Mouse (Mus musculus) midbrain, embryonic 13.5 days (tissue): Measurements from ENCODE around the gene Snrpd3. TPM values are rescaled to one million over a fixed set of nuclear protein-coding genes. Genes with fewer than 3 reads are reported as not detected.
"Not testable (repeated sequence)": the region's sequence is repeated elsewhere in the genome, so short reads cannot be mapped to it uniquely, and the experiment has no call there.

Experiments used
- ATAC-seq: fragments of 200-750 bp; cut with Nextera tagmentation; 2 replicates; pipeline ENCODE4 v1.8.0; 2017; ENCODE audit warnings: mild to moderate bottlenecking, moderate TSS enrichment, moderate library complexity
- H3K27ac ChIP-seq: fragments of 300-500 bp; sonication (generic); 2 replicates; pipeline ENCODE4 v1.5.1; 2015; ENCODE audit warnings: inconsistent platforms, mild to moderate bottlenecking, moderate library complexity
- H3K27me3 ChIP-seq: fragments of 300-500 bp; sonication (generic); 2 replicates; pipeline ENCODE4 v1.6.1; 2015; ENCODE audit warnings: mild to moderate bottlenecking, inconsistent platforms
- H3K36me3 ChIP-seq: fragments of 300-500 bp; sonication (generic); 2 replicates; pipeline ENCODE4 v1.6.1; 2015; ENCODE audit warnings: mild to moderate bottlenecking, inconsistent platforms
- H3K4me1 ChIP-seq: fragments of 300-500 bp; sonication (generic); replicated peaks from 2 replicates; pipeline ENCODE4 v1.6.1; 2015; ENCODE audit warnings: inconsistent platforms
- H3K4me2 ChIP-seq: fragments of 300-500 bp; sonication (generic); replicated peaks from 2 replicates; pipeline ENCODE4 v1.6.1; 2015; ENCODE audit warnings: moderate library complexity, mild to moderate bottlenecking, inconsistent platforms
- H3K4me3 ChIP-seq: fragments of 300-500 bp; sonication (generic); replicated peaks from 2 replicates; pipeline ENCODE4 v1.5.1; 2015; ENCODE audit warnings: mild to moderate bottlenecking, inconsistent platforms
- H3K9ac ChIP-seq: fragments of 300-500 bp; sonication (generic); replicated peaks from 2 replicates; pipeline ENCODE4 v1.6.1; 2015; ENCODE audit warnings: mild to moderate bottlenecking, inconsistent platforms
- H3K9me3 ChIP-seq: fragments of 300-500 bp; sonication (generic); 2 replicates; pipeline ENCODE4 v1.6.1; 2016; ENCODE audit warnings: mild to moderate bottlenecking, inconsistent platforms
- WGBS: fragments of 180-500 bp; shearing (Covaris S2); methylation state at CpG from one replicate; pipeline ENCODE4 v1.1.7; 2015; 5-methylcytosine and 5-hydroxymethylcytosine counted together
- polyA plus RNA-seq: library from polyadenylated mRNA; unstranded; fragments of >200 nt; fragmentation: Nextera tagmentation; extraction: Ambion mirVana; gene quantifications from 2 replicates; pipeline ENCODE4 v1.2.1, GENCODE M21; 2015

Gene Snrpd3
- polyA plus RNA-seq, 1 experiment from 2014 or later = 167 TPM

DNA sequence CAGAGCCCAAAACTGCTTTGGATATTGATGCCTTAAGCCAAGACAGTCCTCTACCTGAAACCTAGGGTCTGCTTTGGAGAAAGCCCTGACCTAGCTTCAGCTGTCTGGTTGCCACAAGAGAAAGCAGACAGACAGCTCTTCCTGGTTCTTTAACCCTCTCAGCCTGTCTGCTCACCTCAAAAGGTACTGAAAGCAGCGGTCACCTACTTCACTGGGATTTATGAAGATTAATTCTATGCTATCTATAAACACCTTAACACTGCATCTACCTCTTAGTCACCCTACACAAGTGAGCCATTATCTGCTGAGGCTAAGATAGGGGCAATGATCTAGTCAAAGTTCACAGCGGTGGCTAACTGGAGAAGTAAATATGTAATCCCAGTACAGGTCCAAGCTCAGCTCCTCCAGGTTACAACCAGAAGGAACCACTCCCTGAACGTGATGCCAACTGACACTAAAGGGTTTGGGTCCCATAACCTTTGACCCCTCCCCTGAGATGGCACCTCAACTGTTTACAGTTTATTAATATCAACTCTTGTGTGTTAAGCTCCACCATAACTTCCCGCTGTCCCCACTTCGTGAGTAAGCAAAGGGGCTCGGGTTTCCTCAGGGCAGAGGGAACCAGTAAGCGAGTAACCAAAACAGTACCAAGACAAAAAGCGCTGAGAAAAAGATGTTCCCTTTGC lies 1.2 kb upstream of the Snrpd3 start:
- 28% methylated on average over 8 of the region's 8 CpGs for WGBS
- Histone ChIP-seq H3K27ac (peak overlapping the region; percentile 97), H3K4me2 (peak overlapping the region; percentile 91), H3K4me3 (peak overlapping the region; percentile 74), H3K4me1 (peaks cover 39% of the 10 kb centered on the region), H3K9me3 (no peaks in the 10 kb centered on the region), H3K27me3 (no peaks in the 10 kb centered on the region), H3K9ac (peak overlapping the region; percentile 95), H3K36me3 (peaks cover 24% of the 10 kb centered on the region)
- ATAC-seq = no peak

DNA sequence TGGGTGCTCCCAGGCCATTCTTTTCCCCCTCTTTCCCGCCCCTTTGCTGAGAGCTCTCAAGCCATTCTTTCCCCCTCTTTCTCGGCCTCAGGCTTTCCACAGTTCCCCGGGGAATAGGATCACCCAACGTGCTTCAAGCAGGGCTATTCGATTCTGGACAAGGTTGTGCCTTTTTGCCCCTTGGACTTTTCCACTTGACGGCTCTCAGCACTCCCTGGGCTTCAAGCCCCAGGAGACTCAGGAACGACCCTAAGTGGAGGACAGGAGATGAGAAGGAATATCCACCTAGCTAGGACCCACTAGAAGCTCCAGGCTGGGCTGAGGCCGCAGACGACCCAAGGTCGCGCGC lies 653 bp upstream of the Snrpd3 start:
- H3K4me2 ChIP-seq = peak overlapping the region; percentile 91
- no peak for ATAC-seq
- H3K9me3 ChIP-seq = no peaks in the 10 kb centered on the region
- peaks cover 39% of the 10 kb centered on the region for H3K4me1 ChIP-seq
- H3K9ac ChIP-seq = peak overlapping the region; percentile 95
- H3K4me3 ChIP-seq = peak overlapping the region; percentile 74
- H3K27ac ChIP-seq = peak overlapping the region; percentile 97
- peaks cover 24% of the 10 kb centered on the region for H3K36me3 ChIP-seq
- WGBS = 0% methylated on average over 12 of the region's 12 CpGs
- no peaks in the 10 kb centered on the region for H3K27me3 ChIP-seq

DNA sequence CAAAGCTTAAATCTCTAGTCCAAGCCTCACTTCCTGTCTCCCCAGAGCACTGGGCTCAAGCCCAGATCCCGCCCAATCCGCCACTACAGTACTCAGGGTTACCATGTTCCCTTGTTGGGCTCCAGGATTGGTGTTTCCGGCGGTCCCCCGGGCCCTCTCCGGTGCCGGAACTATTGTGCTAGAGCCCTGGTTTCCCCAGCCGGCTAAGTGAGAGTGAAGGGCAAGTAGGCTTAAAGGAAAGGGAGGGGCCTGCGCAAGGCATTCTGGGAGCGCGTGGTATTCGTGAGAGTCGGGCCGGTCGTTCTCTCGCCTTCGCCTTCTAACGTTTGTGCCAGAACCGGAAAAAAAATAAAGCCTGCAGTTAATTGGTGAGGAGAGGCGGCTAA lies 400 bp downstream of the Snrpd3 start, which contains the start of gene Gucd1:
Gene Gucd1 (minus strand): TSS at position 215 of the 386 bp plus-strand sequence.
- Histone ChIP-seq H3K4me2 (peak within 1 kb of the TSS; percentile 91), H3K4me3 (peak within 1 kb of the TSS; percentile 74), H3K27ac (peak within 1 kb of the TSS; percentile 97), H3K36me3 (peaks cover 26% of the 10 kb centered on the region), H3K9me3 (no peaks in the 10 kb centered on the region), H3K4me1 (peaks cover 39% of the 10 kb centered on the region), H3K27me3 (no peaks in the 10 kb centered on the region), H3K9ac (peak within 1 kb of the TSS; percentile 95)
- WGBS = under 1% methylated on average over 20 of the region's 20 CpGs
- ATAC-seq = peak; percentile 94

DNA sequence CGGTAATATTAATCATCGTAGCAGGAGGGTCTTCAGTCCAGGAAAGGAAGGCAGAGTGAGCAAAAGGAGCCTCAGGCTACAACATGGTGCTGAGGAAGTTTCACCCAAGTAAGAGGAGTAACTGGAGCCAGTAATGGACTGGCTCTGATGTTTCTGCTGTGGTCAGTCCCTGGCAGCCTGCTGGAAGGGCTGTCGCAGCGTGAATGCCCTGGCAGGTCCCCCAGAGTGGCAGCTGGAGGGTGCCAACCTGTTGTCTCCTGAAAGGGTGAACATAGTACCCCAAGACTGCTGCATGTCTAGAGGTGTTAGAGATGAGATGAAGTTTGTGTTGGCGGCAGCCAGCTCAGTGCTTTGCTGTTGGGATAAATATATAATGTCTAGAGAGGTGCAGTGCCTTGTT lies 3.2 kb downstream of the Snrpd3 start:
- H3K4me3 ChIP-seq = no peak overlapping the region
- peaks cover 52% of the 10 kb centered on the region for H3K36me3 ChIP-seq
- H3K9ac ChIP-seq = no peak overlapping the region
- WGBS = 91% methylated on average over 5 of the region's 5 CpGs
- H3K27me3 ChIP-seq = no peaks in the 10 kb centered on the region
- no peak overlapping the region for H3K27ac ChIP-seq
- no peak overlapping the region for H3K4me2 ChIP-seq
- H3K4me1 ChIP-seq = peaks cover 26% of the 10 kb centered on the region
- no peaks in the 10 kb centered on the region for H3K9me3 ChIP-seq
- no peak for ATAC-seq

DNA sequence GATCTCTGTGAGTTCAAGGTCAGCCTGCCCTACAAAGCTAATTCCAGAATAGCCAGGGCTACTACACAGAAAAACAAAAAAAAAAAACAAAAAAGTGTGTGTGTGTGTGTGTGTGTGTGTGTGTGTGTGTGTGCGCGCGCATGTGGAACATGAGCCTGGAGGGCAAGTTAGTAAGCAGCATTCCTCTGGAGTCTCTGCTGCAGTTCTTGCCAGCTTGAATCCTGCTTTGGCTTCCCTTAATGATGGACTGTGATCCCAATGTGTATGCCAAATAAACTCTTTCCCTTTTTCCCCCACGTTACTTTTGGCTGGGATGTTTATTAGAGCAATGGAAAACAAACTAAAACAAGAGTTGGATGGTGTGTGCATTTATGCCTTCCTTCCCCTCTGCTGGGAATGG lies 4.3 kb downstream of the Snrpd3 start:
- H3K9me3 ChIP-seq = no peaks in the 10 kb centered on the region
- no peaks in the 10 kb centered on the region for H3K27me3 ChIP-seq
- ATAC-seq = no peak
- H3K4me2 ChIP-seq = no peak overlapping the region
- H3K4me1 ChIP-seq = peaks cover 16% of the 10 kb centered on the region
- peaks cover 59% of the 10 kb centered on the region for H3K36me3 ChIP-seq
- H3K4me3 ChIP-seq = no peak overlapping the region
- 98% methylated on average over 4 of the region's 4 CpGs for WGBS
- no peak overlapping the region for H3K27ac ChIP-seq
- no peak overlapping the region for H3K9ac ChIP-seq

DNA sequence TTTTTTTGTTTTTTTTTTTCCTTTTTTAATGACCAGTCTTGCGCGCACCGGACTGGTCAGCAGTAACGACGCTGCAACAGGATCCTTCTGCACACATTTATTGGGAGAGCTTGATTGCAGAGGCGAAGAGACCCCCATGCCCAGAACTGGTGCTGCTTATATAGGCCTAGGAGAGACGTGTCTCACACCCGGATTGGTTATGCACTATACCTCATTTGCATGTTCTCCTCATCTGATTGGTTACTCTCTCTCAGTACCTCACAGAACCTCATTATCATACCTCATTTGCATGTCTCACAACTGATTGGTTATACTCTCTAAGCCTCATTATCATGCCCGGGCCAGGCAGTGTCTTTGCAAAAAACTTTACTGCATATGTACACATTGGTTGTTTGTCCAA lies 8.1 kb downstream of the Snrpd3 start:
- ATAC-seq, H3K27ac ChIP-seq, H3K9ac ChIP-seq, H3K27me3 ChIP-seq, H3K9me3 ChIP-seq, H3K4me1 ChIP-seq, H3K4me3 ChIP-seq, H3K4me2 ChIP-seq: not testable (repeated sequence)
- 91% methylated on average over 9 of the region's 9 CpGs for WGBS
- peaks cover 56% of the 10 kb centered on the region for H3K36me3 ChIP-seq

DNA sequence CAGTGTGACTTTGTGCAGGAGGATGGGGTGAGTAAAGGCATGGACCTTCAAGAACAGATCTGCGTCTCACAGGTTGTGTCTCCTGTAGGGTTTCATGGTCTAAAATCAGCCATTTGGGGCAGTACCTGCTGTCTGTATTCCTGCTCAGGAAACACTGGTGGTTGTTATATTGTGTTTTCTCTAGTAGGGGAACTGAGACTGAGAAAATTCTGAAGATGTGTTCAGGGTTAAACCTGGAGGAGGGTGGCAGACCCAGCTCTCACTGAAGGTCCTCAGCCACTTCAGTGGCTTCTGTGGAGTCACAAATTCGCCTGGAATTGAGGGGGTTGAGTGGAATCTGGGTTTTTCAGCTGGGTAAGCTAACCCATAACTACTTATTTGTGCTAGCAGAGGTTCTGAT lies 13.0 kb downstream of the Snrpd3 start:
- Histone ChIP-seq H3K27ac (no peak overlapping the region), H3K9ac (no peak overlapping the region), H3K9me3 (no peaks in the 10 kb centered on the region), H3K4me1 (no peaks in the 10 kb centered on the region), H3K27me3 (no peaks in the 10 kb centered on the region), H3K4me3 (no peak overlapping the region), H3K4me2 (no peak overlapping the region), H3K36me3 (peaks cover 50% of the 10 kb centered on the region)
- ATAC-seq = no peak
- WGBS = 85% methylated on average over 2 of the region's 2 CpGs

DNA sequence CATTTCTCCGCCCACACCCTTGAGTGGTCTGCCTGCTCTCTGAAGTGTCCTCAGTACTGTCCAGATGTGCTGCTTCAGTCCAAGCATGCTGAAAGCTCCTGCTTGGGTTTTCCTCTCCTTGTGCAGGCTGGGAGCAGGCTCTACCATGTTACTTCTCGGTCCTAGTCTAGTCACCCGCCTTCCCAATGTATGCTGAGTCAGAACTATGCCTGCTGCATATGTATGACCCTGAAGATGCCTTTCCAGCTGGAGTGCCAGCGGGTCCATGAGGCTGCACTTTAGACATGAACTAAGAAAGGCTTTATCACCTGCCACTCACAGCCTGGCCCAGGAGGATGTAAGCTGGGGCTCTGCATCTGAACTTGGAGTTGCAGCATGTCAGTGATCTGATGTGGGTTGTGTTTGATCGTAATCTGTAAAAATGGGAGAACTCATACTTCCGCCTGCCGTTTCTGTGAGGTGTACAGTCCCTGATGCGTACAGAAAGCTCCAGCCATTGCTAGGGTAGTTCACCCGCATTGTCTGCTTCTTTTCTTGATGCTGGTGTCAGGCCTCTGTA lies 14.3 kb downstream of the Snrpd3 start:
- H3K27ac ChIP-seq = no peak overlapping the region
- H3K9me3 ChIP-seq = no peaks in the 10 kb centered on the region
- H3K4me1 ChIP-seq = no peaks in the 10 kb centered on the region
- no peak for ATAC-seq
- no peak overlapping the region for H3K4me2 ChIP-seq
- H3K9ac ChIP-seq = no peak overlapping the region
- H3K27me3 ChIP-seq = no peaks in the 10 kb centered on the region
- WGBS = 81% methylated on average over 9 of the region's 9 CpGs
- H3K4me3 ChIP-seq = no peak overlapping the region
- peaks cover 54% of the 10 kb centered on the region for H3K36me3 ChIP-seq

DNA sequence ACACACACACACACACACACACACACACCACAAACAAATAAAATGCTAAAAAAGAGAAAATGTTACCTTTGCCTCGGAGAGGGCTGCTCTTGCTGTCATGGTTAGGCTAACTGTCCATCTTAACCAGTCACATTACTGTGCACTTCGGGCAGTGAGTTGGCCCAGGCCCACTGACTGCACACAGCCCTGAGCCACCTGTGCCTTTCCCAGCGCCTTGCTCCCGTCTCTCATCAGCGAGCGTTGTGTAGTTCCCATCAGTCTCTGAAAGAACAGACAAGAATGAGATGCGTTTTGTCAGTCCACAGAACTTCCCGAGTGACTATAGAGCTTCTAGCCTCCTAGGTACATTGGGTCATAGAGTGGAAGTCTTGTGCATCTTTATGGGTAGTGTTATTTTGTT lies 16.9 kb downstream of the Snrpd3 start:
- ATAC-seq = no peak
- H3K27ac ChIP-seq = no peak overlapping the region
- H3K4me1 ChIP-seq = no peaks in the 10 kb centered on the region
- no peaks in the 10 kb centered on the region for H3K27me3 ChIP-seq
- H3K4me2 ChIP-seq = no peak overlapping the region
- no peaks in the 10 kb centered on the region for H3K9me3 ChIP-seq
- H3K36me3 ChIP-seq = peaks cover 53% of the 10 kb centered on the region
- H3K9ac ChIP-seq = no peak overlapping the region
- H3K4me3 ChIP-seq = no peak overlapping the region
- WGBS = 93% methylated on average over 8 of the region's 8 CpGs

DNA sequence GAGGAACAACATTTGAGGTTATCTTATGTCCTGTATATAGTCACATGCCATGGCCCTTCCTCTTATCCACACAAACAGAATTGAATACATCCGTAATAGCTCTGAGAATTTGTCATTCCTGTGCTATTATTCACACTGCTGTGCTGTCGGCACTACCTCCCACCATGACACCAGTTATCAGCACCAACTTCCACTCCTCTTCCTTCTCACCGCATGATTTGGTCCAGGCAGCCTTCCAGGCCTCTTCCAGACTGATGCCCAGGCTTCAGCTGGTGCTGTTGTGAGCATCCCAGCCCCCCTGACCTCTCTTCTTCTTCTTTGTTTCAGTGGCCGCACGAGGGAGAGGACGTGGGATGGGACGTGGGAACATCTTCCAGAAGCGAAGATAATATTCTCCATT lies 17.6 kb downstream of the Snrpd3 start:
- WGBS = 91% methylated on average over 8 of the region's 8 CpGs
- Histone ChIP-seq H3K36me3 (peaks cover 53% of the 10 kb centered on the region), H3K27me3 (no peaks in the 10 kb centered on the region), H3K4me1 (no peaks in the 10 kb centered on the region), H3K9ac (no peak overlapping the region), H3K27ac (no peak overlapping the region), H3K4me3 (no peak overlapping the region), H3K9me3 (no peaks in the 10 kb centered on the region), H3K4me2 (no peak overlapping the region)
- ATAC-seq = no peak

DNA sequence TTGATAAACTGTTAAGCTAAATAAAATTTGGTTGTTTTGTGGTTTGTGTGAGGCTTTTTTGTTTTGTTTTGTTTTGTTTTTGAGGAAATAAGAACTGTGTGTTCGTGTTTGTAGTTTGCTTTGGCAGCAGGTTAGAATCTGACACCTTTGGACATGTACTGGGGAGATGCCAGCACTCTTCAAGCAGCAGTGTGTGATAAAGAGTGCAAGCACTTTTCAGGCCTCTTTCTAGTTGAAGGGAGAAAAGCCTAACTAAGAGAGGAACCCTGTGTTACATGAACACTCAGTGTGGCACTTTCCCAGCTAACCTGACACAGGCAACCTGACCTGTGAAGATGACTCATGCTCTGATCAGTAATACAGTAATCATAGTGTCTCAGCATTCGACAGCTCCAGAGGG lies 18.1 kb downstream of the Snrpd3 start:
- 93% methylated on average over 2 of the region's 2 CpGs for WGBS
- no peaks in the 10 kb centered on the region for H3K9me3 ChIP-seq
- no peaks in the 10 kb centered on the region for H3K4me1 ChIP-seq
- no peak overlapping the region for H3K27ac ChIP-seq
- no peak overlapping the region for H3K4me2 ChIP-seq
- no peak overlapping the region for H3K4me3 ChIP-seq
- H3K9ac ChIP-seq = no peak overlapping the region
- H3K27me3 ChIP-seq = no peaks in the 10 kb centered on the region
- H3K36me3 ChIP-seq = peaks cover 53% of the 10 kb centered on the region
- no peak for ATAC-seq

DNA sequence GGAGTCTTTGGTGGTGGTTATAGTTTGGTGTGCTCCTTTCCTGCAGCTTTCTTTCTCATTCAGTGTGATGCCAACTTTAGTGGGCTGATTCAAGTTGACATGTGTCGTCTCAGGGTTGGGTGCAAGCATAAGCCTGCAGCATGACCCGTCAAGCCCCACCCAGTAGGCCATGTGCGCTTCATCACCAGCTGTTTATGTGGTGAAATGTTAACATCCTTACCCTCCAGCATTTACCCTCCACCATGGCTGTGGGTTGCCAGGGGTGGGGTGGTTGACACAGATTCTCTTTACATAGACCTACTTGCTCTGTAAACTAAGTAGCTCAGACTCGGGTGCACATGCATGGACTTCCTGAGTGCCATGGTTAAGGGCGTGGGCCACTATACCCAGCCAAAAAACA lies 18.8 kb downstream of the Snrpd3 start:
- H3K36me3 ChIP-seq = peaks cover 53% of the 10 kb centered on the region
- H3K9me3 ChIP-seq = no peaks in the 10 kb centered on the region
- H3K27me3 ChIP-seq = no peaks in the 10 kb centered on the region
- H3K4me1 ChIP-seq = no peaks in the 10 kb centered on the region
- WGBS = 94% methylated on average over 5 of the region's 5 CpGs
- no peak overlapping the region for H3K27ac ChIP-seq
- no peak overlapping the region for H3K4me2 ChIP-seq
- no peak for ATAC-seq
- H3K9ac ChIP-seq = no peak overlapping the region
- no peak overlapping the region for H3K4me3 ChIP-seq

DNA sequence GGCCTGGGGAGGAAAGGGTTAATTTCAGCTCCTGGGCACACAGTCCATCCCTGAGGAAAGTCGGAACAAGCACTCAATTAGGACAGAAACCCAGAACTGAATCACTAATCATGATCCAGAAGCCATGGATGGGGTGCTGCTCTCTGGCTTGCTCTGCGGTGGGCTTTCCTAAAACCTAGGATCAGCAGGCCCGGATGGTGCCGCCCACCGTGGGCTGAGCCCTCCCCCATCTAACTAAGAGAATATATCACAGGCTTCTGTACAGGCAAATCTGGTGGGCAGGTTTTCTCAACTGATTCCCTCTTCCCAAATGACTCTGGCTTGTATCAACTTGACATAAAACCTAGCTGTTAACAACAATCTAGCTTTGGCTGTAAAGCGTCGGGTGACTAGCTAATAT lies 30.6 kb downstream of the Snrpd3 start:
- no peaks in the 10 kb centered on the region for H3K9me3 ChIP-seq
- H3K27ac ChIP-seq = no peak overlapping the region
- peaks cover 4% of the 10 kb centered on the region for H3K36me3 ChIP-seq
- ATAC-seq = no peak
- H3K4me3 ChIP-seq = no peak overlapping the region
- H3K4me2 ChIP-seq = no peak overlapping the region
- H3K9ac ChIP-seq = no peak overlapping the region
- 78% methylated on average over 7 of the region's 7 CpGs for WGBS
- no peaks in the 10 kb centered on the region for H3K27me3 ChIP-seq
- no peaks in the 10 kb centered on the region for H3K4me1 ChIP-seq
